Mouse (Mus musculus): ENCODE results near the gene D630003M21Rik.

- TF ChIP-seq CTCF (IDR thresholded peaks at IDR 0.05; ENCODE audit: borderline replicate concordance, insufficient read depth, low read depth, low read length) (no peak), POLR2A (IDR thresholded peaks at IDR 0.05; ENCODE audit: borderline replicate concordance, insufficient read depth, low read length) (no peak)
Observed at GRCm38 (mm10) chr2:158142981-158143380, 86.0 kb downstream of the D630003M21Rik start.
